22 mouse cellular contexts compared by ENCODE assay signal in genomic region chr14:60304441-60305220, GRCm38 (mm10). TPM values are rescaled to one million over a fixed set of nuclear protein-coding genes. Genes with fewer than 3 reads are reported as not detected.
DNase-seq lines count a peak whose midpoint lies in the region; ATAC-seq and TF ChIP-seq lines count a peak whose summit lies in the region.
"Had no signal": no experiment of that assay in that cellular context is flagged by ENCODE, and none has a peak within 500 bp of the region (broad histone marks: within the 10 kb centered on the region; RNA-seq: fewer than 3 reads in every experiment).

No protein-coding gene starts in this region.

- ATAC-seq in forebrain, embryonic 14.5 days, result peak; percentile 42; the same call in 1 of the 2 replicates
- ATAC-seq in forebrain, embryonic 11.5 days (replicated peaks; ENCODE audit: low FRiP score), result no peak
- ATAC-seq in lung, postnatal 0 days, result peak; percentile 80
- no peak for ATAC-seq in activated CD4-positive, CD25-positive, alpha-beta regulatory T cell, adult 4 months
- ATAC-seq: intestine, embryonic 16.5 days had no signal

- DNase-seq in forebrain, embryonic 14.5 days (ENCODE audit: low spot score), result peak; percentile 66
- no peak for DNase-seq in forebrain, embryonic 11.5 days (ENCODE audit: low spot score)
- DNase-seq in layer of hippocampus, postnatal 10 days (ENCODE audit: low spot score in 2 of 2), result peak; percentile 19 to 24
- no peak for DNase-seq in layer of hippocampus, postnatal 36 days
- DNase-seq in brain, adult 2 months (ENCODE audit: low read depth, low spot score), result peak; percentile 64
- DNase-seq in lung, postnatal 0 days (ENCODE audit: low spot score), result peak; percentile 64
- no peak for DNase-seq in urinary bladder, postnatal 4 days (ENCODE audit: low spot score in 2 of 2)
- DNase-seq: cerebellum, adult 11 months; thymus, adult 2 months had no signal

- TF ChIP-seq CTCF in lung, postnatal 0 days (IDR thresholded peaks at IDR 0.05), result no peak

- no peaks in the 10 kb centered on the region for H3K27me3 ChIP-seq in forebrain, embryonic 14.5 days (replicated peaks; ENCODE audit: control insufficient read depth, insufficient read depth, low read length)
- H3K27me3 ChIP-seq in forebrain, embryonic 11.5 days (ENCODE audit: control insufficient read depth, insufficient read depth, low read length), result no peaks in the 10 kb centered on the region
- H3K27me3 ChIP-seq in lung, postnatal 0 days (replicated peaks; ENCODE audit: insufficient read depth, low read length), result no peaks in the 10 kb centered on the region
- H3K27me3 ChIP-seq: limb, embryonic 13.5 days; liver, embryonic 15.5 days had no signal

- WGBS in forebrain, embryonic 14.5 days, result 94% methylated on average over 2 of the region's 2 CpGs
- WGBS in forebrain, embryonic 11.5 days, result 92% methylated on average over 2 of the region's 2 CpGs
- WGBS in lung, postnatal 0 days, result 76% methylated on average over 2 of the region's 2 CpGs

- peaks cover 15% of the 10 kb centered on the region for H3K4me1 ChIP-seq in forebrain, embryonic 14.5 days (ENCODE audit: control insufficient read depth, insufficient read depth, low read length)
- H3K4me1 ChIP-seq in forebrain, embryonic 11.5 days (replicated peaks; ENCODE audit: control insufficient read depth, insufficient read depth, low read length), result peaks cover 14% of the 10 kb centered on the region; the same call in 1 of the 2 replicates
- H3K4me1 ChIP-seq in lung, postnatal 0 days (ENCODE audit: insufficient read depth, low read depth, low read length), result no peaks in the 10 kb centered on the region
- H3K4me1 ChIP-seq: limb, embryonic 13.5 days; liver, embryonic 15.5 days had no signal

- H3K9ac ChIP-seq in forebrain, embryonic 14.5 days (ENCODE audit: low read length), result no peak overlapping the region
- H3K9ac ChIP-seq in forebrain, embryonic 11.5 days (ENCODE audit: low read length), result no peak overlapping the region
- no peak overlapping the region for H3K9ac ChIP-seq in lung, postnatal 0 days (replicated peaks; ENCODE audit: low read depth)
- H3K9ac ChIP-seq: limb, embryonic 13.5 days; liver, embryonic 15.5 days had no signal

- no peak overlapping the region for H3K4me2 ChIP-seq in forebrain, embryonic 14.5 days (ENCODE audit: low read length)
- H3K4me2 ChIP-seq in forebrain, embryonic 11.5 days (ENCODE audit: low read depth, low read length, severe bottlenecking), result no peak overlapping the region
- H3K4me2 ChIP-seq in lung, postnatal 0 days (replicated peaks; ENCODE audit: low read depth, low read length), result no peak overlapping the region
- H3K4me2 ChIP-seq: heart, embryonic 11.5 days; limb, embryonic 13.5 days; liver, embryonic 15.5 days had no signal

- H3K27ac ChIP-seq in forebrain, embryonic 14.5 days (ENCODE audit: low read depth, low read length), result no peak overlapping the region
- H3K27ac ChIP-seq in forebrain, embryonic 11.5 days (ENCODE audit: low read depth, low read length), result no peak overlapping the region
- H3K27ac ChIP-seq in lung, postnatal 0 days (ENCODE audit: low read length), result peak overlapping the region; percentile 51; the same call in 1 of the 2 replicates
- H3K27ac ChIP-seq: kidney, postnatal 0 days; limb, embryonic 13.5 days; liver, embryonic 15.5 days had no signal

- no peaks in the 10 kb centered on the region for H3K9me3 ChIP-seq in forebrain, embryonic 14.5 days (replicated peaks; ENCODE audit: control insufficient read depth, low read length)
- H3K9me3 ChIP-seq in forebrain, embryonic 11.5 days (ENCODE audit: control insufficient read depth, low read length), result no peaks in the 10 kb centered on the region
- no peaks in the 10 kb centered on the region for H3K9me3 ChIP-seq in lung, postnatal 0 days (ENCODE audit: low read length)
- H3K9me3 ChIP-seq: limb, embryonic 13.5 days; liver, embryonic 15.5 days had no signal

- H3K4me3 ChIP-seq in forebrain, embryonic 14.5 days (ENCODE audit: low read depth, low read length), result no peak overlapping the region
- no peak overlapping the region for H3K4me3 ChIP-seq in forebrain, embryonic 11.5 days (ENCODE audit: low read depth, low read length)
- H3K4me3 ChIP-seq in lung, postnatal 0 days (ENCODE audit: low read depth, low read length), result no peak overlapping the region
- H3K4me3 ChIP-seq: limb, embryonic 13.5 days; liver, embryonic 15.5 days; myocyte had no signal

- no peak for TF ChIP-seq EP300 in lung, postnatal 0 days (IDR thresholded peaks at IDR 0.05)

- H3K36me3 ChIP-seq in forebrain, embryonic 14.5 days (ENCODE audit: control insufficient read depth, insufficient read depth, low read length), result peaks cover 14% of the 10 kb centered on the region
- 0 out of 2 replicates have a peak, but pooled peaks cover 2% of the 10 kb centered on the region for H3K36me3 ChIP-seq in forebrain, embryonic 11.5 days (ENCODE audit: control insufficient read depth, insufficient read depth, low read length)
- H3K36me3 ChIP-seq in lung, postnatal 0 days (ENCODE audit: insufficient read depth, low read length), result peaks cover 8% of the 10 kb centered on the region; the same call in 1 of the 2 replicates

RNA-seq across cellular contexts. Expression of gene Mtmr6, which starts 39.6 kb away (rescaled TPM):
- polyA plus RNA-seq in forebrain, embryonic 14.5 days (2014; fragmentation: Nextera tagmentation; extraction: Ambion mirVana), result 68.2 and 74.9 TPM in 2 replicates
- 44.3 and 45.0 TPM in 2 replicates for polyA plus RNA-seq in forebrain, embryonic 11.5 days (2014; fragmentation: Nextera tagmentation; extraction: Ambion mirVana)
- total RNA-seq in layer of hippocampus, postnatal 10 days (2021), result 10 to 100 TPM; 89.7 to 98.9 TPM
- 100 to 1,000 TPM; 109 to 110 TPM for total RNA-seq in layer of hippocampus, postnatal 36 days (2021)
- polyA plus RNA-seq in lung, postnatal 0 days (2015; fragmentation: Nextera tagmentation; extraction: Ambion mirVana), result 39.7 and 42.7 TPM in 2 replicates
- 10 to 100 TPM; 49.0 to 50.5 TPM for polyA plus RNA-seq in activated CD4-positive, CD25-positive, alpha-beta regulatory T cell, adult 4 months (2017; shearing (Covaris generic))

RNA-seq across cellular contexts. Expression of gene Gm49336, which starts 53.3 kb away (rescaled TPM):
- 61.0 and 71.8 TPM in 2 replicates for polyA plus RNA-seq in forebrain, embryonic 14.5 days (2014; fragmentation: Nextera tagmentation; extraction: Ambion mirVana)
- 76.2 and 84.0 TPM in 2 replicates for polyA plus RNA-seq in forebrain, embryonic 11.5 days (2014; fragmentation: Nextera tagmentation; extraction: Ambion mirVana)
- 100 to 1,000 TPM in 1 of 2 experiments, 10 to 100 TPM in 1; 98.5 to 110 TPM for total RNA-seq in layer of hippocampus, postnatal 10 days (2021)
- 10 to 100 TPM; 70.5 to 75.3 TPM for total RNA-seq in layer of hippocampus, postnatal 36 days (2021)
- polyA plus RNA-seq in lung, postnatal 0 days (2015; fragmentation: Nextera tagmentation; extraction: Ambion mirVana), result 19.6 and 22.5 TPM in 2 replicates
- polyA plus RNA-seq in activated CD4-positive, CD25-positive, alpha-beta regulatory T cell, adult 4 months (2017; shearing (Covaris generic)), result 10 to 100 TPM; 14.6 to 20.1 TPM

RNA-seq across cellular contexts. Expression of gene Nupl1, which starts 53.4 kb away (rescaled TPM):
- polyA plus RNA-seq in forebrain, embryonic 14.5 days (2014; fragmentation: Nextera tagmentation; extraction: Ambion mirVana), result not detected in 2 replicates
- not detected in 2 replicates for polyA plus RNA-seq in forebrain, embryonic 11.5 days (2014; fragmentation: Nextera tagmentation; extraction: Ambion mirVana)
- under 1 TPM; 0.16 TPM for total RNA-seq in layer of hippocampus, postnatal 10 days (2021)
- not detected for total RNA-seq in layer of hippocampus, postnatal 36 days (2021)
- polyA plus RNA-seq in lung, postnatal 0 days (2015; fragmentation: Nextera tagmentation; extraction: Ambion mirVana), result not detected in 2 replicates
- polyA plus RNA-seq in activated CD4-positive, CD25-positive, alpha-beta regulatory T cell, adult 4 months (2017; shearing (Covaris generic)), result under 1 TPM; 0.09 to 0.20 TPM
- total RNA-seq: adrenal gland, postnatal 4 days; gastrocnemius, adult 8-10 months; heart, postnatal 25 days had no signal
- polyA plus RNA-seq: embryonic facial prominence, embryonic 11.5 days; heart, embryonic 11.5 days; kidney, postnatal 0 days; limb, embryonic 13.5 days; myocyte; small intestine, adult 2 months; stomach, embryonic 14.5 days; thymus, adult 2 months had no signal

Comparison
In these comparisons a context has a peak if more than half of its experiments do, and no peak if none do; other contexts are left out.
1. ATAC-seq: peak in forebrain, embryonic 14.5 days (single experiment) and lung, postnatal 0 days (single experiment); none in forebrain, embryonic 11.5 days (single experiment) and activated CD4-positive, CD25-positive, alpha-beta regulatory T cell, adult 4 months (single experiment).
2. DNase-seq: peak in forebrain, embryonic 14.5 days (single experiment), layer of hippocampus, postnatal 10 days (2 of 2), brain, adult 2 months (single experiment) and lung, postnatal 0 days (single experiment); none in forebrain, embryonic 11.5 days (single experiment), layer of hippocampus, postnatal 36 days (0 of 2) and urinary bladder, postnatal 4 days (0 of 2).